Mouse (Mus musculus): ENCODE results near the gene Ppfibp2. TPM values are rescaled to one million over a fixed set of nuclear protein-coding genes. Genes with fewer than 3 reads are reported as not detected.

The Ppfibp2 gene
- total and polyA plus RNA-seq, 2 experiments: 9.9 to 20.9 TPM

GRCm38 (mm10) chr7:107618028-107618992, 23.3 kb downstream of the Ppfibp2 start:
- H3K79me2 ChIP-seq (ENCODE audit: control insufficient read depth, insufficient read depth, low read length): peaks cover 54% of the 10 kb centered on the region
- H3K4me3 ChIP-seq (ENCODE audit: insufficient read depth, low read depth, low read length): no peak overlapping the region
- H3K27me3 ChIP-seq (ENCODE audit: control insufficient read depth, insufficient read depth, low read length): no peaks in the 10 kb centered on the region
- H3K4me1 ChIP-seq (ENCODE audit: control insufficient read depth, insufficient read depth, low read length): no peaks in the 10 kb centered on the region
- H3K9ac ChIP-seq (ENCODE audit: low read depth, low read length): no peak overlapping the region
- 59% methylated on average over 11 of the region's 11 CpGs for WGBS
- peaks cover 4% of the 10 kb centered on the region; the same call in 1 of the 2 replicates for H3K36me3 ChIP-seq (ENCODE audit: control insufficient read depth, insufficient read depth, low read length)
- H3K27ac ChIP-seq (replicated peaks; ENCODE audit: insufficient read depth, low read depth, low read length): no peak overlapping the region
- TF ChIP-seq CTCF (IDR thresholded peaks at IDR 0.05; ENCODE audit: low read depth, low read length) (no peak), POLR2A (IDR thresholded peaks at IDR 0.05; ENCODE audit: extremely low read depth, insufficient read depth, low read length) (no peak)
- DNase-seq (ENCODE audit: extremely low read depth, low read depth, low spot score): no peak

- Histone ChIP-seq H3K36me3 (ENCODE audit: control insufficient read depth, insufficient read depth, low read length) (peaks cover 4% of the 10 kb centered on the region; the same call in 1 of the 2 replicates), H3K27ac (replicated peaks; ENCODE audit: insufficient read depth, low read depth, low read length) (no peak overlapping the region), H3K4me3 (ENCODE audit: insufficient read depth, low read depth, low read length) (no peak overlapping the region), H3K9ac (ENCODE audit: low read depth, low read length) (no peak overlapping the region), H3K79me2 (ENCODE audit: control insufficient read depth, insufficient read depth, low read length) (peaks cover 48% of the 10 kb centered on the region; the same call in 1 of the 2 replicates), H3K4me1 (ENCODE audit: control insufficient read depth, insufficient read depth, low read length) (no peaks in the 10 kb centered on the region; the same call in 1 of the 2 replicates), H3K27me3 (ENCODE audit: control insufficient read depth, insufficient read depth, low read length) (no peaks in the 10 kb centered on the region)
- DNase-seq (ENCODE audit: extremely low read depth, low read depth, low spot score): no peak
- WGBS: 70% methylated on average over 4 of the region's 4 CpGs
- TF ChIP-seq CTCF (IDR thresholded peaks at IDR 0.05; ENCODE audit: low read depth, low read length): no peak
- no peak for TF ChIP-seq POLR2A (IDR thresholded peaks at IDR 0.05; ENCODE audit: extremely low read depth, insufficient read depth, low read length)
Measured at GRCm38 (mm10) chr7:107619225-107619624, 24.2 kb downstream of the Ppfibp2 start.

- H3K4me3 ChIP-seq (ENCODE audit: insufficient read depth, low read depth, low read length): no peak overlapping the region
Measured at GRCm38 (mm10) chr7:107620137-107620536, 25.1 kb downstream of the Ppfibp2 start.

GRCm38 (mm10) chr7:107624432-107624831, 29.4 kb downstream of the Ppfibp2 start:
- TF ChIP-seq CTCF (IDR thresholded peaks at IDR 0.05; ENCODE audit: low read depth, low read length) (no peak), POLR2A (IDR thresholded peaks at IDR 0.05; ENCODE audit: extremely low read depth, insufficient read depth, low read length) (no peak)
- WGBS: 54% methylated on average over 3 of the region's 3 CpGs
- no peak for DNase-seq (ENCODE audit: extremely low read depth, low read depth, low spot score)
- Histone ChIP-seq H3K4me1 (ENCODE audit: control insufficient read depth, insufficient read depth, low read length) (peaks cover 2% of the 10 kb centered on the region; the same call in 1 of the 2 replicates), H3K27ac (replicated peaks; ENCODE audit: insufficient read depth, low read depth, low read length) (no peak overlapping the region), H3K9ac (ENCODE audit: low read depth, low read length) (no peak overlapping the region), H3K27me3 (ENCODE audit: control insufficient read depth, insufficient read depth, low read length) (no peaks in the 10 kb centered on the region), H3K79me2 (ENCODE audit: control insufficient read depth, insufficient read depth, low read length) (peaks cover 45% of the 10 kb centered on the region; the same call in 1 of the 2 replicates), H3K4me3 (ENCODE audit: insufficient read depth, low read depth, low read length) (no peak overlapping the region), H3K36me3 (ENCODE audit: control insufficient read depth, insufficient read depth, low read length) (0 out of 2 replicates have a peak, but pooled peaks cover 1% of the 10 kb centered on the region)

More at GRCm38 (mm10) chr7:107620137-107620536, 25.1 kb downstream of the Ppfibp2 start:
- Histone ChIP-seq H3K27ac (replicated peaks; ENCODE audit: insufficient read depth, low read depth, low read length) (no peak overlapping the region), H3K79me2 (ENCODE audit: control insufficient read depth, insufficient read depth, low read length) (peaks cover 53% of the 10 kb centered on the region; the same call in 1 of the 2 replicates), H3K9ac (ENCODE audit: low read depth, low read length) (no peak overlapping the region), H3K36me3 (ENCODE audit: control insufficient read depth, insufficient read depth, low read length) (peaks cover 4% of the 10 kb centered on the region; the same call in 1 of the 2 replicates), H3K4me1 (ENCODE audit: control insufficient read depth, insufficient read depth, low read length) (no peaks in the 10 kb centered on the region; the same call in 1 of the 2 replicates), H3K27me3 (ENCODE audit: control insufficient read depth, insufficient read depth, low read length) (no peaks in the 10 kb centered on the region)
- TF ChIP-seq POLR2A (IDR thresholded peaks at IDR 0.05; ENCODE audit: extremely low read depth, insufficient read depth, low read length) (no peak), CTCF (IDR thresholded peaks at IDR 0.05; ENCODE audit: low read depth, low read length) (no peak)
- no peak for DNase-seq (ENCODE audit: extremely low read depth, low read depth, low spot score)
- WGBS: 80% methylated on average over 3 of the region's 3 CpGs

- Histone ChIP-seq H3K4me3 (ENCODE audit: insufficient read depth, low read depth, low read length) (no peak within 1 kb of the TSS), H3K79me2 (ENCODE audit: control insufficient read depth, insufficient read depth, low read length) (peaks cover 41% of the 10 kb centered on the region; the same call in 1 of the 2 replicates), H3K36me3 (ENCODE audit: control insufficient read depth, insufficient read depth, low read length) (no peaks in the 10 kb centered on the region), H3K9ac (ENCODE audit: low read depth, low read length) (no peak within 1 kb of the TSS), H3K4me1 (ENCODE audit: control insufficient read depth, insufficient read depth, low read length) (peaks cover 2% of the 10 kb centered on the region; the same call in 1 of the 2 replicates), H3K27me3 (ENCODE audit: control insufficient read depth, insufficient read depth, low read length) (no peaks in the 10 kb centered on the region), H3K27ac (replicated peaks; ENCODE audit: insufficient read depth, low read depth, low read length) (no peak within 1 kb of the TSS)
- 98% methylated on average over 2 of the region's 2 CpGs for whole genome bisulfite sequencing
- DNase-seq (ENCODE audit: extremely low read depth, low read depth, low spot score): no peak
- TF ChIP-seq POLR2A (IDR thresholded peaks at IDR 0.05; ENCODE audit: extremely low read depth, insufficient read depth, low read length): no peak
- TF ChIP-seq CTCF (IDR thresholded peaks at IDR 0.05; ENCODE audit: low read depth, low read length): no peak
Measured at GRCm38 (mm10) chr7:107625061-107625460, 30.1 kb downstream of the Ppfibp2 start, which contains the start of gene 5330417H12Rik. TSS of gene 5330417H12Rik (minus strand) at chr7:107625161.
